Mouse (Mus musculus) embryo, embryonic 10.5 days (tissue): ENCODE data around the gene Hes3.
A peak's percentile ranks its signal among the peaks of the same experiment; 100 is the strongest.

Source experiments
- DNase-seq: peaks from one replicate; pipeline ENCODE4 v3.0.0-alpha.2; 2015; ENCODE audit warnings: low spot score

The Hes3 gene

GRCm38 (mm10) chr4:152278986-152279385, 12.5 kb downstream of the Hes3 start:
- no peak for DNase-seq

GRCm38 (mm10) chr4:152277916-152278315, 13.5 kb downstream of the Hes3 start:
- no peak for DNase-seq

GRCm38 (mm10) chr4:152276389-152277347, 14.8 kb downstream of the Hes3 start:
- DNase-seq: peak; percentile 61

DNA sequence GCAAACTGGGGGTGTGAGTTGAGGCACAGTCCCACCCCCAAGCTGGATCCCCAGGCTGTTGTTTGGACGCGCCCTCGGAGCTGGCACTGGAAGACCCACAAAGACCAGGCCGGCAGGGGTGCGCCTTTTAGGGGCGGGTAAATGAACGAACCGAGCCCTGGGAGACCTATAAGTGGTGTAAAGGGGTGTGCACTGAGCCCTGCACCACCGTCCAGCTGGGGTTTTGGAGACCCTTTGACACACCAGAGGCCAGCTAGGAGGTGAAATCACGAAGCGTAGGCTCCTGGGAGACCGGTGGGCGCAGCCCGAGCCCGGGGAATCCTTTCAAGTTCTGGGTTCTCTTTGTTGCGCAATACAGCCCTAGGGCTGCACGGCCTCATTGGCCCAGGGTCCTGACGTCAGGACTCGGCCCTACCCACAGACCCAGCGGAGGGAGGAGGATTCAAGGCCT, 16.8 kb downstream of the Hes3 start:
- DNase-seq: peak; percentile 65

- DNase-seq: peak; percentile 76
These were observed 17.7 kb downstream of the Hes3 start, which contains the start of gene Gpr153 for GRCm38 (mm10) chr4:152273621-152274236. Gene Gpr153 (plus strand): TSS chr4:152274232.

DNA sequence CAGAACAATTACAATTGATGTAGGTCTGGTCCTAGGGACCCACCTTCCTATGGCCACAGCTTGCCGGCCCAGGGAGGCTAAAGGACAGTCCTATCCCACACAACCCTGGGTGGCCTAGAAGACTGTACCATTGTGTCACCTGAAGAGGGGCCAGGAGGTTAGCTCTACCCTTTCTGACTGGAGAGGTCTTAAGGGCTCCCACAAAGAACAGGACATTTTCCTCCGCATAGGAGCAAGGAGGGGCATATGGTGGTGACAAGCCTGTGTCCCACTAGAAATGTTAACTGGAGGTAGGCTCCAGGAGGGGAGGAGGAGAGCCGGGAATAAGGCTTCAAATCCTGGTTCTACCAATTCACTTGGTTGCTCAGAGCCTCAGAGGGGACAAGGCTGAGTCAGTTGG, 18.3 kb downstream of the Hes3 start:
- DNase-seq: no peak

DNA sequence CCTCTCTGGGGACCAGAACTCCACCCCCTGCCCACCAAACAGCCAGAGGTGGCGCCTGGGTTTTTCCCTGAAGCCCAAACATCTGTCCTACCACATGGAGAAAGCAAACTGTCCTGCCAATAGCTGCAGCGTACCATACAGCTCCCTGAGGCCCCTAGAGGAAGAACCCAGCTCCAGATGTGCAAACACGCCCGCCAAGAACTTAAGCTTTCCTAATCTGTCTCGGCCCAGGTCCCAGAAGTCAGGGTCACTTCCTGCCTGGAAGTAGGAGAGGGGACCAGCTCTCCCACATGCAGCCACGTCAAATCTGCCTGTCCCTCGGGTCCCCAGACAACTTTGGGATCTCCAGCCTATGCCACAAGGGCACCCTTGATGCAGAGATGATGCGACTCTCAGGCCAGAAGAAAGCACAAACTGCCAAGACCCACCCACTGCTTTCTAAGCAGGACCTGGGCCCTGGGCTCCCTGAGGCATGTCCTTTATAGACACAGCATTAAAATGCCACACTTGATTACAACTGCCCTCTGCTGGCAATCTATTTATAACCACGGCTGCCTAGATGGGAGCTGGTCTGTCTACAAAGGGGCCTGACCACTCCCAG, 18.9 kb downstream of the Hes3 start:
- DNase-seq: peak; percentile 69

DNA sequence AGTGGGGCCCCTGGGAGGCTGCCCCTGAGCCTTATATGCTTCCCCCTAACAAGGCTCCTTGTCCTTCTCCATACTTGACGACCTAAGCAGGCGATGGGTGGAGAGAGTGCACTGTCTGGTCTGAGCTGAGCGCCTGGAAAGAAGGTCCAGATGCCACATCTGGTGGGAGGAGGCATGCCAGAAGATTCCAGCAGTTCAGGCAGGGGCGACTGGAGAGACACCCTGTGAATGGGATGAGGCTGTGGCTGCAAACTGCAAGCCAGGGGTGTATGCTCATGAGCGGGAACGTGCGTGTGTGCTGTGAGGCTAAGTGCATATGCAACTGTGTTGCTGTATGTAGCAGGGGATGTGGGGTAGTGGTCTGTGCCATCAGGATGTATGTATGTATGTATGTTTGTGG, 19.5 kb downstream of the Hes3 start:
- no peak for DNase-seq

DNA sequence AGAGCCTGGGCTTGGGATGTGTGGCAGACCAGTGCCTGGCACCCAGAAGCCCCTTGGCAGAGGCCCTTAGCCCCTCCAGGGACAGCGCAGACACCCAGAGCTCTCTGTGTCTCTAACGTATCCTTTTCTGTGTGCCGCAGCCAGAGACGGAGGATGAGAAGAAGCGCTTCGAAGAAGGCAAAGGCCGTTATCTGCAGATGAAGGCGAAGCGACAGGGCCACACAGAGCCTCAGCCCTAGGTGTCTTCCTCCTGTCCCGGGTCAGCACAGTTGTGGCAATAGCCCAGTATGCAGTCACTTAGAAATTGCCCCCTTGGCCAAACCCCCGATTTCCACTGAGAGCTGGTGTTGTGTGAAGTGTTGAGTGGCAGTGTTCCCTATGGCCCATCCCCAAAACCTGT, 20.1 kb downstream of the Hes3 start:
- no peak for DNase-seq

GRCm38 (mm10) chr4:152270599-152270998, 20.9 kb downstream of the Hes3 start:
- no peak for DNase-seq

DNA sequence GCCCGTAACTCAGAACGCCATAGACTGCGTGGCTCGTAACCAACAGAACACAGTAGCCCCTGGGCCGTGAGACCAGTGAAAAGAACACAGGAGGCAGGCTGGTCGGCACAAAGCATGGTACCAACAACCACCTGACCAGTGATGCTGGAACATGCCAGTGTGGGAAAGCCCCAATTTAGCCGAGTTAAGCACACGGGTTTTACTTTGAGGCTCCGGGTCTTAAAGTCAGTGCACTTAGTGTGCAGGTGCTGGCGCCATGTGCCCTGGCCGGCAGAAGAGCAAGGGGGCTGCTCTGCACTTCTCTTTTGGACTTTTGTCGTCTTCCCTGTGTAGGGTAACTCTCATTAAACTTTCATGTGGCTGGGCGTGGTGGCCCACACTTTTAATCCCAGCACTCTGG, 21.5 kb downstream of the Hes3 start:
- no peak for DNase-seq

- no peak for DNase-seq
These were observed 23.6 kb downstream of the Hes3 start for GRCm38 (mm10) chr4:152267748-152268369.

GRCm38 (mm10) chr4:152266236-152266895, 25.1 kb downstream of the Hes3 start:
- DNase-seq: no peak

DNA sequence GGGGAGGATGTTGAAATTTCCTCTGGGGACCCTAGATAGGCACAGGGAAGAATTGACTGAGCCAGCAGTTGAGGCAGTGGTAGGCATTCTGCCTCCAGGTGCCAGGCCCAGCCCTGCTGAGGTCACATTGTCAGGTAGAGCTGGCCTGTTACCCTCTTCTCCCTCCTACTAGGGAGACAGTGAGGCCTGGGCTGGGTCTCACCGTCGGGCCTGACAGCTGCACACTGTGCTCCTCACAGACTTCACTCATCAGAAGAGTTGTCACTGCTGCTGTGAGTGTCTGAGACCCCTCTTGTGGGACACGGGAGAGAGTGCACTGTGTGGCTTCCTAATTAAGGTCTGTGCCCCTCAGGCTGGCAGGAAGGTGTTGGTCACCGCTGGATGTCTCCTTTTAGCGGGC, 25.7 kb downstream of the Hes3 start:
- no peak for DNase-seq

DNA sequence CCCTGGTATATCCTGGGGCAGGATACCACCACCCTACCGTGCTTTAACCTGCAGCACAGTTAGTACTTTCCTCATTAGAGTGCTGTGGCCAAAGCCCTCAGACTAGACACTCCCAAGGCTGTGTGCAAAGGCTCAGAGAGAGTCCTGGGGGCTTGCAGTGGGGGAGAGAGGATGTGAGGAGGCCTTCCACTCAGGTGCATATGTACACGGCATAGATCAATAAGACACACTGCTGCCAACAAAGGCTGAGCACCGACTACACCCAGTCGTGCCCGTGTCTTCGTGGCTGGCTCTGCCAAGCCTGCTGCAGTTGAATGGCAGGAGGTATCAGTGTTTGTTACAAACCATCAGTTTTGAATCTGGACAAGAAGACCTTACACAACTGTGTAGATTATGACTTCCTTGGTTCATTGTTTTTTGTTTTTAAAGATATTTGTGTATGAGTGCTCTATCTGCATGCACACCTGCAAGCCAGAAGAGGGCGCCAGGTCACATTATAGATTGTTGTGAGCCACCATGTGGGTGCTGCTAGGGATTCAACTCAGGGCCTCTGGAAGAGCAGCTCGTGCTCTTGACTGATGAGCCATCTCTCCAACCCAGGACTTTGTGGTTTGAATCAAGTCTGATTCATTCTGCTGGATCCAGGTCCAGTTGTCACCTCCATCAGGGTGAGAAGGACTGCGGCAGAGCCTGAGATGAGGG, 26.4 kb downstream of the Hes3 start:
- DNase-seq: no peak

GRCm38 (mm10) chr4:152264177-152264530, 27.3 kb downstream of the Hes3 start:
- DNase-seq: no peak

GRCm38 (mm10) chr4:152263512-152264176, 27.8 kb downstream of the Hes3 start:
- peak; percentile 64 for DNase-seq

- DNase-seq: no peak
These were observed 28.4 kb downstream of the Hes3 start for GRCm38 (mm10) chr4:152263089-152263488.

DNA sequence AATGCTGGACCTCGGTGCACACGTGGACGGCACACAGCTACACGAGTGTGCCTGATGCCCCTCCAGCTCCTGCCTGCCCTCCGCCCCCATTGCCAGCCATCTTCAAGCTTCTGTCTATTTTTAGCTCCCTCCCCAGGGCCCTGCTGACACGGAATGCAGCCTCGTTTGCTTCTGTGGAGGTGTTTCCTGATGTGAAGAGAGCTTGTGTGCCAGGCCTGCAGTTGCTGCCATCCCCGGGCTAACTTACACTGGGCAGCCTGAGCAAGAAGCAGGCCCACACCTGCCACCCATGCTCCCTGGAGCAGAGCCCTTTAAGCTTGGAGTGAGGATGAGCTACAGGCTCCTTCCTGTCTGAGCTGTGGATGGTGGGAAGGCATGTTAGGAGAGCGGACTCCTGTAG, 29.3 kb downstream of the Hes3 start:
- no peak for DNase-seq

DNA sequence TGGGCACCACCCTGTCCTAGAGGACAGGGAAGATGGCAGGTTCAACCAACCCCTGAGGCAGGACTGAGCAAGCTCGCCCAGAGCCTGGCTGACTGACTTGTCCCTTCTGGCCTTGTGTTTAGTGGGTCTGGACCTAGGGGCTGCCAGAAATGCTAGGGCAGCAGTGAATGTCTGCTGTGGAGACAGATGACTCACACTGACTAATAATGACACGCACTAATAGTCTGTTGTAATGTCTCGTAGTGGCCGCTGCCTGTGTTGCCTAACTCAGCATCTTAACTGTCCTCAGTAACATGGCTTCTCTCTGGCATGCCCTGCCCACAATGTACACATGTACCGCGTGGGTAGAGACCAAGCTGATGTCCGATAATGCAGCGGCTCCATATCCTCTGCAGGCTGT, 31.0 kb downstream of the Hes3 start:
- DNase-seq: no peak

DNA sequence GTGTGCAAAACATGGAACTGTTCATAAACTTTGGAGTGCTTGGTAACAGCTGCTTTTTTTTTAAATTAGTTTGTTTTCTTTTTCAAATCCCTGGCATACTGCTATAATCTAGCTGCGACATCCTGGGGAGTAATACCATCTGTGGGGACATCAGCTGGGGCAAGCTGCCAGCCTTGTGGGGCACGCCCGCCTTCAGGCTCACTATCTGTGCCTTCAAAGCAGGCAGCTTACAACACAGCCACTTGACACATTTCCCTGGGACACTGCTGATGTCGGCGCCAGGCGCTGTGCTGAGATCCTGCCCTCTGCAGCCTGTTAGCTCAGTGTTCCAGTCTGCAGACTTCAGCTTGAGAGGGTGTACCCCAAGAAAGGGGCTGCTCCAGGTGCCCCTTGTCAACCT, 34.4 kb downstream of the Hes3 start:
- no peak for DNase-seq
